Mouse (Mus musculus): ENCODE results near the gene Prkag3.

DNA sequence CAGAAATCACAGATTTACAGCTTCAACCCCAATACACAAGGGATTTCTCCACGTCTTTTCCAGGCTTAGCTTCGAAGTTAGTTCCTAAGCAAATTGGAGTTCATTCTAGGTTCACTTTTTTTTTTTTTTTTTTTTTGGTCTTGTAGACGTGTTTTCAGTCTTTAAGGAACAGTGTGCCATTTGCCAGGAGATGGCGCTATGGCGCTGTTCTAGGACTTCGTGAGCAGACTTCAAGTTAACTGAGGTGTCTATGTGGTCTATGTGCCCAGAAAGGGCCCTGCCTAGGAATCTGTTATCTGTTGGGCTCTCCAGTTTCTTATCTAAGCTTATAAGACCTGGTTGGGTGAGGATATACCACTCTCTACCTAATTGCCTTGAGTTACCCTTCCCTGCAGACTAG lies 14.1 kb upstream of the Prkag3 start:
- no peak for TF ChIP-seq POLR2A (IDR thresholded peaks at IDR 0.05; ENCODE audit: borderline replicate concordance, low read depth, low read length)
- TF ChIP-seq CTCF (IDR thresholded peaks at IDR 0.05; ENCODE audit: low read depth, low read length), result peak; percentile 43; the same call in 1 of the 2 replicates

Measured in bone marrow macrophage, adult 2 months (primary cell).